Mouse (Mus musculus): Measurements from ENCODE around the gene Svip.

Svip gene

GRCm38 (mm10) chr7:52005511-52006295 lies at the start of gene Svip:
TSS of gene Svip (minus strand) at chr7:52006018.
- peak; percentile 97 to 98 for DNase-seq (ENCODE audit: low spot score in 2 of 2)

GRCm38 (mm10) chr7:52037600-52038582 lies 32.1 kb upstream of the Svip start:
- DNase-seq (ENCODE audit: low spot score in 2 of 2), result peak; percentile 49 to 72

GRCm38 (mm10) chr7:52024050-52024626 lies 18.3 kb upstream of the Svip start:
- DNase-seq (ENCODE audit: low spot score in 2 of 2), result no peak

GRCm38 (mm10) chr7:52022039-52022438 lies 16.2 kb upstream of the Svip start:
- no peak for DNase-seq (ENCODE audit: low spot score in 2 of 2)

GRCm38 (mm10) chr7:52015628-52016027 lies 9.8 kb upstream of the Svip start, which contains the start of gene 1700015G11Rik:
TSS of gene 1700015G11Rik (minus strand) at chr7:52015728.
- no peak for DNase-seq (ENCODE audit: low spot score in 2 of 2)

GRCm38 (mm10) chr7:52015180-52015579 lies 9.4 kb upstream of the Svip start:
- no peak for DNase-seq (ENCODE audit: low spot score in 2 of 2)

- DNase-seq (ENCODE audit: low spot score in 2 of 2), result no peak
Observed at GRCm38 (mm10) chr7:52013457-52013856, 7.6 kb upstream of the Svip start.

- DNase-seq (ENCODE audit: low spot score in 2 of 2), result no peak
Observed at GRCm38 (mm10) chr7:52007138-52007537, 1.3 kb upstream of the Svip start.

GRCm38 (mm10) chr7:52006296-52006630 lies 445 bp upstream of the Svip start:
- no peak for DNase-seq (ENCODE audit: low spot score in 2 of 2)

GRCm38 (mm10) chr7:51991020-51991419 lies 14.8 kb downstream of the Svip start:
- DNase-seq (ENCODE audit: low spot score in 2 of 2), result no peak

GRCm38 (mm10) chr7:51986909-51987308 lies 18.9 kb downstream of the Svip start:
- DNase-seq (ENCODE audit: low spot score in 2 of 2), result no peak

GRCm38 (mm10) chr7:51985763-51986162 lies 20.1 kb downstream of the Svip start:
- peak; percentile 41 to 47 for DNase-seq (ENCODE audit: low spot score in 2 of 2)

GRCm38 (mm10) chr7:51982303-51982702 lies 23.5 kb downstream of the Svip start:
- peak in 1 of 2 experiments; percentile 51 for DNase-seq (ENCODE audit: low spot score in 2 of 2)

GRCm38 (mm10) chr7:51979271-51979670 lies 26.5 kb downstream of the Svip start:
- DNase-seq (ENCODE audit: low spot score in 2 of 2), result no peak

- no peak for DNase-seq (ENCODE audit: low spot score in 2 of 2)
Observed at GRCm38 (mm10) chr7:51975181-51975580, 30.6 kb downstream of the Svip start.

GRCm38 (mm10) chr7:51973526-51973925 lies 32.3 kb downstream of the Svip start:
- DNase-seq (ENCODE audit: low spot score in 2 of 2), result no peak

- no peak for DNase-seq (ENCODE audit: low spot score in 2 of 2)
Observed at GRCm38 (mm10) chr7:51973091-51973490, 32.7 kb downstream of the Svip start.

- peak; percentile 73 to 75 for DNase-seq (ENCODE audit: low spot score in 2 of 2)
Observed at GRCm38 (mm10) chr7:51972252-51972855, 33.5 kb downstream of the Svip start.

GRCm38 (mm10) chr7:51969379-51969778 lies 36.4 kb downstream of the Svip start:
- no peak for DNase-seq (ENCODE audit: low spot score in 2 of 2)

GRCm38 (mm10) chr7:51967581-51967980 lies 38.2 kb downstream of the Svip start:
- no peak for DNase-seq (ENCODE audit: low spot score in 2 of 2)

- DNase-seq (ENCODE audit: low spot score in 2 of 2), result no peak
Observed at GRCm38 (mm10) chr7:51964681-51965080, 41.1 kb downstream of the Svip start.

All from right cerebral cortex, postnatal 10 days (tissue).